Mouse (Mus musculus): ENCODE data around the gene Chrm3. TPM values are rescaled to one million over a fixed set of nuclear protein-coding genes. Genes with fewer than 3 reads are reported as not detected.

The Chrm3 gene
- polyA plus RNA-seq, 1 experiment, result not detected

- Histone ChIP-seq H3K4me3 (ENCODE audit: low read depth, low read length) (no peak overlapping the region), H3K4me1 (ENCODE audit: control insufficient read depth, insufficient read depth, low read length) (no peaks in the 10 kb centered on the region), H3K27me3 (ENCODE audit: control insufficient read depth, insufficient read depth, low read length, poor library complexity, severe bottlenecking) (no peaks in the 10 kb centered on the region), H3K9ac (ENCODE audit: low read depth, poor library complexity, severe bottlenecking) (no peak overlapping the region), H3K27ac (ENCODE audit: insufficient read depth, low read length) (no peak overlapping the region), H3K36me3 (ENCODE audit: control insufficient read depth, insufficient read depth, low read length, poor library complexity, severe bottlenecking) (no peaks in the 10 kb centered on the region), H3K9me3 (replicated peaks; ENCODE audit: control insufficient read depth, insufficient read depth, low read length, poor library complexity, severe bottlenecking) (no peaks in the 10 kb centered on the region)
- no peak for TF ChIP-seq EP300 (IDR thresholded peaks at IDR 0.05; ENCODE audit: insufficient read depth, low read depth, low read length)
- no peak for TF ChIP-seq POLR2A (IDR thresholded peaks at IDR 0.05; ENCODE audit: insufficient read depth, low read length)
- no peak for TF ChIP-seq CTCF (IDR thresholded peaks at IDR 0.05; ENCODE audit: low read depth, low read length)
These were observed 65.5 kb downstream of the Chrm3 start for GRCm38 (mm10) chr13:10295160-10295559.

- Histone ChIP-seq H3K9ac (ENCODE audit: low read depth, poor library complexity, severe bottlenecking) (no peak overlapping the region), H3K4me1 (ENCODE audit: control insufficient read depth, insufficient read depth, low read length) (no peaks in the 10 kb centered on the region), H3K27me3 (ENCODE audit: control insufficient read depth, insufficient read depth, low read length, poor library complexity, severe bottlenecking) (no peaks in the 10 kb centered on the region), H3K4me3 (ENCODE audit: low read depth, low read length) (no peak overlapping the region), H3K36me3 (ENCODE audit: control insufficient read depth, insufficient read depth, low read length, poor library complexity, severe bottlenecking) (no peaks in the 10 kb centered on the region), H3K9me3 (replicated peaks; ENCODE audit: control insufficient read depth, insufficient read depth, low read length, poor library complexity, severe bottlenecking) (no peaks in the 10 kb centered on the region), H3K27ac (ENCODE audit: insufficient read depth, low read length) (no peak overlapping the region)
- TF ChIP-seq POLR2A (IDR thresholded peaks at IDR 0.05; ENCODE audit: insufficient read depth, low read length), result no peak
- no peak for TF ChIP-seq EP300 (IDR thresholded peaks at IDR 0.05; ENCODE audit: insufficient read depth, low read depth, low read length)
- TF ChIP-seq CTCF (IDR thresholded peaks at IDR 0.05; ENCODE audit: low read depth, low read length), result no peak
These were observed 76.3 kb downstream of the Chrm3 start for GRCm38 (mm10) chr13:10284331-10284730.

GRCm38 (mm10) chr13:10274907-10275306 lies 85.7 kb downstream of the Chrm3 start:
- H3K9me3 ChIP-seq (replicated peaks; ENCODE audit: control insufficient read depth, insufficient read depth, low read length, poor library complexity, severe bottlenecking), result no peaks in the 10 kb centered on the region
- no peak overlapping the region for H3K9ac ChIP-seq (ENCODE audit: low read depth, poor library complexity, severe bottlenecking)
- no peaks in the 10 kb centered on the region for H3K36me3 ChIP-seq (ENCODE audit: control insufficient read depth, insufficient read depth, low read length, poor library complexity, severe bottlenecking)

GRCm38 (mm10) chr13:10263784-10264183 lies 96.9 kb downstream of the Chrm3 start:
- Histone ChIP-seq H3K9me3 (replicated peaks; ENCODE audit: control insufficient read depth, insufficient read depth, low read length, poor library complexity, severe bottlenecking) (no peaks in the 10 kb centered on the region), H3K27ac (ENCODE audit: insufficient read depth, low read length) (no peak overlapping the region), H3K27me3 (ENCODE audit: control insufficient read depth, insufficient read depth, low read length, poor library complexity, severe bottlenecking) (no peaks in the 10 kb centered on the region), H3K9ac (ENCODE audit: low read depth, poor library complexity, severe bottlenecking) (no peak overlapping the region), H3K4me3 (ENCODE audit: low read depth, low read length) (no peak overlapping the region), H3K36me3 (ENCODE audit: control insufficient read depth, insufficient read depth, low read length, poor library complexity, severe bottlenecking) (no peaks in the 10 kb centered on the region), H3K4me1 (ENCODE audit: control insufficient read depth, insufficient read depth, low read length) (no peaks in the 10 kb centered on the region)
- no peak for TF ChIP-seq EP300 (IDR thresholded peaks at IDR 0.05; ENCODE audit: insufficient read depth, low read depth, low read length)
- no peak for TF ChIP-seq CTCF (IDR thresholded peaks at IDR 0.05; ENCODE audit: low read depth, low read length)
- TF ChIP-seq POLR2A (IDR thresholded peaks at IDR 0.05; ENCODE audit: insufficient read depth, low read length), result no peak

More at GRCm38 (mm10) chr13:10274907-10275306, 85.7 kb downstream of the Chrm3 start:
- Histone ChIP-seq H3K27ac (ENCODE audit: insufficient read depth, low read length) (no peak overlapping the region), H3K4me1 (ENCODE audit: control insufficient read depth, insufficient read depth, low read length) (no peaks in the 10 kb centered on the region), H3K27me3 (ENCODE audit: control insufficient read depth, insufficient read depth, low read length, poor library complexity, severe bottlenecking) (peaks cover 1% of the 10 kb centered on the region; the same call in 1 of the 2 replicates), H3K4me3 (ENCODE audit: low read depth, low read length) (no peak overlapping the region)
- TF ChIP-seq CTCF (IDR thresholded peaks at IDR 0.05; ENCODE audit: low read depth, low read length), result no peak
- no peak for TF ChIP-seq EP300 (IDR thresholded peaks at IDR 0.05; ENCODE audit: insufficient read depth, low read depth, low read length)
- no peak for TF ChIP-seq POLR2A (IDR thresholded peaks at IDR 0.05; ENCODE audit: insufficient read depth, low read length)

- Histone ChIP-seq H3K4me3 (ENCODE audit: low read depth, low read length) (no peak overlapping the region), H3K4me1 (ENCODE audit: control insufficient read depth, insufficient read depth, low read length) (no peaks in the 10 kb centered on the region), H3K27me3 (ENCODE audit: control insufficient read depth, insufficient read depth, low read length, poor library complexity, severe bottlenecking) (no peaks in the 10 kb centered on the region), H3K9ac (ENCODE audit: low read depth, poor library complexity, severe bottlenecking) (no peak overlapping the region), H3K9me3 (replicated peaks; ENCODE audit: control insufficient read depth, insufficient read depth, low read length, poor library complexity, severe bottlenecking) (no peaks in the 10 kb centered on the region), H3K27ac (ENCODE audit: insufficient read depth, low read length) (no peak overlapping the region), H3K36me3 (ENCODE audit: control insufficient read depth, insufficient read depth, low read length, poor library complexity, severe bottlenecking) (no peaks in the 10 kb centered on the region)
- TF ChIP-seq POLR2A (IDR thresholded peaks at IDR 0.05; ENCODE audit: insufficient read depth, low read length) (no peak), EP300 (IDR thresholded peaks at IDR 0.05; ENCODE audit: insufficient read depth, low read depth, low read length) (no peak), CTCF (IDR thresholded peaks at IDR 0.05; ENCODE audit: low read depth, low read length) (no peak)
These were observed 107.6 kb downstream of the Chrm3 start for GRCm38 (mm10) chr13:10253049-10253448.

DNA sequence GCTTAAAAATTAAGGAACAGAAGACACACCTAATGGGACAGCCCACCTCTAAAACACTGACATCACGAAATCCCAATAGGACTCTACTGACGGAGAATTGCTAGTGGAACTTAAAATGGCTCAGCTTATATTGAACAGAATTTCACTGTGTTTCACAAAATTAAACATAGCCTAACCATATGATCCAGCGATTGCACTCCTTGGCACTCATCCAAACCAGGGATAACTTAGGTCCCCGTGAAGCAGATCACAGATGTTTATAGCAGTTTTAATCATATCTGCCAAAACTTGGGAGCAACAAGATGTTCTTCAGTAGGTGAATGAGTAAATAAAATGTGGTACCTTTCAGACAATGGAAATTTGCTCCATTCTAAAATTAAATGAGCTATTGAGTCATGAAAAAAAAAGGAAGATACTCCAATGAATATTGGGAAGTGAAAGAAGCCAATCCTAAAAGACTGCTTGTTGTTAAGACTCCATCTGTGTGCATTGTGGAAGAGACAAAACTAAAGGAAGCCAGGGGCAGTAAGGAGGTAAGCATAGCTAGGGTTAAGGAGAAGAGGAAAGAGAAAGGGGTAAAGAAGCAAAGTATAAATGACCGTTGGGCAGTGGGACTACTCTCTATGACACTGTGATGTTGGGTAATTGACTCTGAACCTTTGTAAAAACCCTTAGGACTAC lies 109.0 kb downstream of the Chrm3 start:
- Histone ChIP-seq H3K27ac (ENCODE audit: insufficient read depth, low read length) (no peak overlapping the region), H3K27me3 (ENCODE audit: control insufficient read depth, insufficient read depth, low read length, poor library complexity, severe bottlenecking) (no peaks in the 10 kb centered on the region), H3K36me3 (ENCODE audit: control insufficient read depth, insufficient read depth, low read length, poor library complexity, severe bottlenecking) (no peaks in the 10 kb centered on the region), H3K9me3 (replicated peaks; ENCODE audit: control insufficient read depth, insufficient read depth, low read length, poor library complexity, severe bottlenecking) (no peaks in the 10 kb centered on the region), H3K4me3 (ENCODE audit: low read depth, low read length) (no peak overlapping the region), H3K4me1 (ENCODE audit: control insufficient read depth, insufficient read depth, low read length) (no peaks in the 10 kb centered on the region), H3K9ac (ENCODE audit: low read depth, poor library complexity, severe bottlenecking) (no peak overlapping the region)
- TF ChIP-seq POLR2A (IDR thresholded peaks at IDR 0.05; ENCODE audit: insufficient read depth, low read length), result no peak
